Mouse (Mus musculus) mature B cell (primary cell): ENCODE data around the gene Adm2.

Source experiments
- in situ Hi-C: fragments of 300-500 bp; cut with MboI; formaldehyde crosslinking; loops from 2 replicates; pipeline ENCODE4 v1.14.3; 2019

The Adm2 gene

DNA sequence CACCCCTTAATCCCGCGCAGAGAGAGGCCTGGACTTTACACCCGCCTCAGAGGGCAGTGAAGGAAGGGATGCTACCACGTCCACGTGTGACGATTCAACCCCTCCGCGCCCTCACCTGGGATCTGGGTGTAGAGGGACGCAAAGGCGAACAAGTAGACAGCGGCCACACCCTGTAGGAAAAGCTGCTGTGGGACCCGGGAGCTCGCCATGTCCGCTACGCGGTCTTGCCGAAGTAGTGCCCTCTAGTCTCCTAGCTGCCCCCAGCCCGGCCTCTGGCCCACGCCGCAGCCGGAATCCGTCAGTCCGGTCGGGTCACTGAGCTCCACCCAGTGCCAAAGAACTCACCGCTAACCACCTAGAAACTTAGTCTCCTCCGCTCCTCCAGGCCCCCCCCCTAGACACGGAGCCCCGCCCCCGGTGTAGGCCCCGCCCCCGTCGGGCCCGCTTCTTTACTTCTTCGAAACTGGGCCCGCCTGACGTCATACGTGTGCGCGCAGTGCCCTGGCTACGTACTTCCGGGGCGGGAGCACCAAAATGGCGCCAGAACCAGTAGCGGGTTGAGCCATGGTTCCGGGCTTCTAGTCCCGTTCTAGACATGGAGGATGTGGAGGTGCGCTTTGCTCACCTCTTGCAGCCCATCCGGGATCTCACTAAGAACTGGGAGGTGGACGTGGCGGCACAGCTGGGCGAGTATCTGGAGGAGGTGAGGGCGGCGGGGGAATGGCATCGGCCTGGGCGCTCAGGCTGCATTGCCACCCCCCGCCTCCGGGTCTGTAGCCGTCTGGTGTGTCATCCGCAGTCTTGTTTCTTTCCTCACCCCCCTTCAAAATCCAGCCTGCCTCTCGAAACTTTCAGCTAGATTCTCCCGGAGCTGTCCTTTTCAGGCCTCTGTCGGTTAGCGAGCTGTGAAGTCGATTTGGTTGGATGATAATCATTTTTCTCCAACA, 33.0 kb downstream of the Adm2 start, which contains the start of the genes Lmf2 and Ncaph2:
TSS of gene Lmf2 (minus strand) at position 419 of the 947 bp plus-strand sequence.
TSS of gene Ncaph2 (plus strand) at position 479 of the 947 bp plus-strand sequence.
- in situ Hi-C loops: no loop called here

DNA sequence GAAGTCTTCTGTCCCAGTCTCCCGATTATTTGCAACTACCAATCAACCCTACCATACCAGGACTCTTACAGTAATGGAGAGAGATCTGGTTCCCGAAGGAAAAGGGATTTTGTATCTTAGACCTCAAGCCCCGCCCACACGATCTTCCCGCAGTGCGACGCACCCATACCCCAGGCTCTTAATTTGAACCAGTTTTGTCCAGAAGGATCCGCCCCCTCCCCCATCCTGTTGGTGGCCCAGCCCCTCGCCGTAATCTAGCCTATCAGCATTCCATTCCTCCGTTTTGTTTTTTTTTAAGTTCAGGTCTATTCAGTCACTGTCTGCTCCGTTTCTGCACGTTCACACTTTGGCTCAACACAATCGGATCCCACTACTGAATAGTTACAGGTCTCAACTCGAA, 33.9 kb downstream of the Adm2 start:
- in situ Hi-C loops: no loop called here

DNA sequence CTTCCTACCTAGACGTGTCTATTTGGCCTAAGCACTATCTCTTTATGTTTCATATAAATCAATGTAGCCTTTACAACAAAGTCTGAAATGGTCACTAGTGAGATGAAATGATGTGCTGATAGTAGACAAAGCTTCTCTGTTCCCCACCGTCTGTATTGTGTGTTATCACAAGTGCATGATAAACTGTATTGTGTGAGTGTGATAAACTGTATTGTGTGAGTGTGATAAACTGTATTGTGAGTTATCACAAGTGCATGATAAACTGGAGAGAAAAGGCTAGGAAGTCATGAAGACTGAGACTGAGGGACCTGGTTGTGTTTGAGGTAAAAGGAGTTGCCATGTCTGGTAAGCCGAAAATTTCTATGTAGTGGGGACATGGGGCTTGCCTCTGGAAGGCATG, 36.3 kb downstream of the Adm2 start:
- in situ Hi-C loops: no loop called here

DNA sequence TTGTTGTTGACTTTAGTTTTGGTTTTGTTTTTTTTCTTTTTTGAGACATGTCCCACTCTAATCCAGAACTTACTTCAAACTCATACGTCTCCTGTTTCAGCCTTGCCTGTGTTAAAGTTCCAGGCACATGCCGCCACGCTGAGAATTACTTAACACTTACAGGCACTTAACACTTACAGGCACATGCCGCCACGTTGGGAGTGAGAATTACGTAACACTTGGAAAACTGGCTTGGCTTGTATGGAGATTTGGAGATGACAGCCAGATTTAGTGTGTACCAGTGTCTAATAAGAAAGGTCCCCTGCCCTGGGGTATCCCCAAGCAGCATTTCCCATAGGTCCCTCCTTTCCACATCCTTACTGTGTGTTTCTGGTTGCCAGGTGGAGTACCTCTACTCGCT, 40.5 kb downstream of the Adm2 start:
- in situ Hi-C loops: no loop called here

DNA sequence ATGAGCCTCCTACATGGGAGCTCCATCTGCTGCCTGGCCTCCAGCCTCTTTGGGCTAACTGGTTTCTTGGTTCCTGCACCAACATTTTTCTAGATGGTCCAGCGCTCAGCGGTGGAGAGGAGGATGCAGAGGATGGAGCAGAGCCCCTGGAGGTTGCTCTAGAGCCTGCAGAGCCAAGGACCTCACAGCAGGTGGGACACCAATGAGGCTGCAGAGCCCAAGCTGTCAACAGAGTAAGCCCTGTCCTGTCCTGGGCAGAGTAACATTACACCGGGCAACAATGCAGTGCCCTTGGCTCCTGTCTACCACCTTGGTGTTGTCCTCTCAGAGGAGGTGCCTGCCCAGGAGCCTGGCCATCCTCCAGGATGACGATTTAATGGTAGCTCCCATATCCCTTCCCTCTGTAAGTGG, 42.6 kb downstream of the Adm2 start:
- in situ Hi-C loops: no loop called here

DNA sequence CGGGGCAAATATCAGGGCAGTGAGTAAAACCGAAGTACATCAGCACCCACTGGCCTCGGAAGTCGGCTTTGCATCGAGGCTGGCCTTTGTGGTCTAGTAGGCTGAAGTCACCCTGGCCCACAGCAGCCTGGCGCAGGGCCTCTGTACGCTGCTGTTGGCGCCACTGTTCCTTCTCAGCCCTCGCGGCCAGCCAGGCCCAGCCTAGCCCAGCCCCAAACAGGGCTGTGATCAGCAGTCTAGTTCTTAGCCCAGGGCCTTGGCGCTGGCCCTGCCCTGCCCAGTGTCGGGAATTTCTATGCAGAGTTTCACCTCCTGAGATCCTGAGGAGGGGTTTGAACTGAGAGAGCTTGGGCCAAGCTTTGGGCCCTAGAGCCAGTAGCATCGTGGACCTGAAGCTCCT, 49.5 kb downstream of the Adm2 start:
- in situ Hi-C loops: no loop called here

DNA sequence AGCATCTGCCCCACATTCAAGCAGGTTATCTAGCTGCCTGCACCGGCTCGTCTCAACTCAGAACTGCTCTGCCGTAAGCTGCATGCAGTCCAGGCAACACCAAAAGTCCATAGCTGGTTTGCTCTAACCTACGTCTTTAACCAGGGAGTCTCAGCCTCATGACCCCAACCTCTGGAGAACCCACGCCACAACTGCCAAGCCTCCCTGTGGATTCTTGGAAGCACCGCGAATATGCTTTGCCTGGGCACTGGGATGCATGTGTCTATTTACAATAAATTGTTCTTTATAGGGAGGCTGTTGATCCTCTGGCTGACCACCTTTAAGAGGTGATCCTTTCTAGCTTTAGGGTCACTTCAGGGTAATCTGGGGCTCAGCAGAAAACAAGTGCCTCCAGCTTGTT, 50.0 kb downstream of the Adm2 start:
- in situ Hi-C loops: no loop called here

DNA sequence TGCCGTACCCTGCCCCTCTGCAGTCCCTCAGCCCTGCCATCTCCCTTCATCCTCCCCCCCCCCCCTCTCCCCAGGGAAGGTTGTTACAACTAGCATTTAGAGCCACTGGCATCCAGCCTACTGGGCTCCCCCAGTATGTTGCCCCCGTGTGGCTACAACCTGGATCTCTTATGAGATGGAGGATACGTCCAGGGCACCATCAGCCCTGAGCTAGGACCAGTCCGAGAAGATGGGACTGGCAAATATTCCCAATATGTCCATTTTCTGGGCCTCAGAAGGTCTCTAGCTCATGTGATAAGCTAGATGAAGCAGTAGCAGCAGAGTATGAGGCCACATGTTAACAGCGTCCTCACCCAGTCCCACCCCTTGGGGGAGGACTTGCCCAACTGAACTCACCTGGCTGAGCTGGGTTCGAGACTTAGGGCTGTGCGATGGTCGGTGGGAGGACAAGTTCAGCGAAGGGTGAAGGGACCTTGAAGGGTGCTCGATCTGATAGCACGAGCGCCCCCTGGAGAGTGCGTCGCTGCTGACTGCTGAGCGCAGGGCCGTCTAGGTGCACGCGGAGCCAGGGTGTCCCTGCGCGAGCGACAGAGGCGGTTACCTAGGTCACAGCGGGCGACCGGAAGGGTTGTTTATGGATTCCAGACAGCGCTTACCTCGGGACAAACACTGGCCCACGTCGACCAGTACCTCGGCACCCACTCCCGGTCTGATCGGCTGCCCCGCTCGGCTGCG, 50.7 kb downstream of the Adm2 start:
- in situ Hi-C loops: no loop called here

DNA sequence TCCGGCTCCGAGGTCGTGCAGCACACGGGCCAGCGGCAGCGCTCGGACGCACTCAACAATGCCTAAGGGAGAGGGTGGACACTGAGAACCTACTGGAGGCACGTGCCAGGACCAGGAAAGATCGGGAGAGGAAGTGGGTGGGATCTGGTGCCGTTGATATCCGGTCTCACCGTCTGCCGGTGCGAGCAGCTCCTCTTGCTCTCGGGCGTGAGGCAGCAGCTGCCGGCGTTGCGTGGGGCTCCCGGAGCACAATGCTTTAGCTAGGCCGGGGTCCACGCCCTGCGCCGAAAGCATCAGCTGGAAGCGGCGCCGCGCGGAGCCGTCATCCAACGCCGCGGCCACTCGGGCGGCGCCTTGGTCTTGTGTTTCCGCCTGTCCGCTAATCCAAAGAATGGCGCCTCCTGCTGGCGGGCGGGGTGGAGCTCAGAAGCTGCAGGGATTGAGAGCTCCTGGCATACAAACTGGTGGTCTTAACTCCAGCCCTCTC, 51.3 kb downstream of the Adm2 start, which contains the start of gene Sco2:
TSS of gene Sco2 (minus strand) at position 85 of the 487 bp plus-strand sequence.
- in situ Hi-C loops: no loop called here
